ENCODE assay signal across 9 mouse cellular contexts in genomic region chr11:107341293-107341692, GRCm38 (mm10).
DNase-seq lines count a peak whose midpoint lies in the region; ATAC-seq and TF ChIP-seq lines count a peak whose summit lies in the region.
"Had no signal": no experiment of that assay in that cellular context is flagged by ENCODE, and none has a peak within 500 bp of the region (broad histone marks: within the 10 kb centered on the region; RNA-seq: fewer than 3 reads in every experiment).

No protein-coding gene starts in this region.

- intact Hi-C loops in gastrocnemius, postnatal 14 days (cut with DNase I; ENCODE audit: low total_unique reads), result no loop called here

- no peak overlapping the region for H3K27ac ChIP-seq in hindbrain, postnatal 0 days
- peak overlapping the region; percentile 9; the same call in 1 of the 2 replicates for H3K27ac ChIP-seq in lung, embryonic 15.5 days
- H3K27ac ChIP-seq: macrophage had no signal

- H3K4me1 ChIP-seq in hindbrain, postnatal 0 days (ENCODE audit: insufficient read depth, low read length), result peaks cover 18% of the 10 kb centered on the region; the same call in 1 of the 2 replicates
- H3K4me1 ChIP-seq in lung, embryonic 15.5 days, result peaks cover 37% of the 10 kb centered on the region

- H3K36me3 ChIP-seq in hindbrain, postnatal 0 days (ENCODE audit: insufficient read depth, low read length), result no peaks in the 10 kb centered on the region
- no peaks in the 10 kb centered on the region for H3K36me3 ChIP-seq in lung, embryonic 15.5 days

- WGBS in hindbrain, postnatal 0 days, result 16% methylated on average over 15 of the region's 15 CpGs
- 13% methylated on average over 15 of the region's 15 CpGs for WGBS in lung, embryonic 15.5 days

- TF ChIP-seq POLR2A in brain, embryonic 14.5 days (IDR thresholded peaks at IDR 0.05; ENCODE audit: borderline replicate concordance, extremely low read depth, insufficient read depth, insufficient read length, poor library complexity, severe bottlenecking), result no peak

- H3K4me3 ChIP-seq in hindbrain, postnatal 0 days (ENCODE audit: low read length), result no peak overlapping the region
- no peak overlapping the region for H3K4me3 ChIP-seq in lung, embryonic 15.5 days

- no peak overlapping the region for H3K4me2 ChIP-seq in hindbrain, postnatal 0 days (ENCODE audit: low read depth, low read length)
- H3K4me2 ChIP-seq in lung, embryonic 15.5 days, result no peak overlapping the region

- H3K9ac ChIP-seq in hindbrain, postnatal 0 days (replicated peaks; ENCODE audit: low read length), result no peak overlapping the region
- no peak overlapping the region for H3K9ac ChIP-seq in lung, embryonic 15.5 days

- peak; percentile 85 for ATAC-seq in hindbrain, postnatal 0 days
- ATAC-seq in lung, embryonic 15.5 days (ENCODE audit: borderline replicate concordance, extremely low read depth, low FRiP score, low TSS enrichment), result peak; percentile 43; the same call in 1 of the 2 replicates
- ATAC-seq in granulocyte monocyte progenitor cell, adult 5-6 weeks (replicated peaks; ENCODE audit: poor library complexity, severe bottlenecking), result no peak

- DNase-seq in NIH3T3 (ENCODE audit: low read depth), result peak; percentile 29
- DNase-seq in brain, embryonic 14.5 days (ENCODE audit: low read depth), result peak; percentile 71
- DNase-seq in gastrocnemius, postnatal 14 days, result peak; percentile 67
- peak; percentile 76 for DNase-seq in hindbrain, postnatal 0 days (ENCODE audit: low spot score)
- peak; percentile 48 for DNase-seq in skeletal muscle tissue, adult 2 months (ENCODE audit: low read depth, low spot score)
- DNase-seq in yolk sac, embryonic 10.5 days (ENCODE audit: low spot score), result no peak

- no peak for TF ChIP-seq CTCF in brain, embryonic 14.5 days (IDR thresholded peaks at IDR 0.05; ENCODE audit: borderline replicate concordance, extremely low read depth, insufficient read depth, insufficient read length)
- TF ChIP-seq CTCF in hindbrain, postnatal 0 days (IDR thresholded peaks at IDR 0.05; ENCODE audit: low read depth), result no peak

- no peaks in the 10 kb centered on the region for H3K27me3 ChIP-seq in hindbrain, postnatal 0 days (ENCODE audit: insufficient read depth, low read length)
- no peaks in the 10 kb centered on the region for H3K27me3 ChIP-seq in lung, embryonic 15.5 days

- no peaks in the 10 kb centered on the region for H3K9me3 ChIP-seq in hindbrain, postnatal 0 days (ENCODE audit: low read length)
- no peaks in the 10 kb centered on the region for H3K9me3 ChIP-seq in lung, embryonic 15.5 days
